Mouse (Mus musculus) lung, postnatal 0 days (tissue): ENCODE data around the gene Olfr976. TPM values are rescaled to one million over a fixed set of nuclear protein-coding genes. Genes with fewer than 3 reads are reported as not detected.

Experiments used
- ATAC-seq: fragments of 200-750 bp; cut with Nextera tagmentation; 2 replicates; pipeline ENCODE4 v1.8.0; 2017; ENCODE audit warnings: moderate library complexity
- DNase-seq: peaks from one replicate; pipeline ENCODE4 v3.0.0-alpha.2; 2016; ENCODE audit warnings: low spot score
- H3K27ac ChIP-seq: fragments of 300-500 bp; sonication (generic); 2 replicates; pipeline ENCODE4 v1.5.1; 2014; ENCODE audit warnings: antibody characterized with exemption, mild to moderate bottlenecking, low read length, mixed read lengths
- H3K27me3 ChIP-seq: fragments of 300-500 bp; sonication (generic); replicated peaks from 2 replicates; pipeline ENCODE4 v1.6.1; 2014; ENCODE audit warnings: low read length, mixed read lengths; ENCODE audit not compliant: insufficient read depth
- H3K36me3 ChIP-seq: fragments of 300-500 bp; sonication (generic); 2 replicates; pipeline ENCODE4 v1.6.1; 2014; ENCODE audit warnings: low read length, mixed read lengths; ENCODE audit not compliant: insufficient read depth
- H3K4me1 ChIP-seq: fragments of 300-500 bp; sonication (generic); 2 replicates; pipeline ENCODE4 v1.6.1; 2014; ENCODE audit warnings: antibody characterized with exemption, low read depth, low read length, mixed read lengths; ENCODE audit not compliant: insufficient read depth
- H3K4me2 ChIP-seq: fragments of 300-500 bp; sonication (generic); replicated peaks from 2 replicates; pipeline ENCODE4 v1.6.1; 2014; ENCODE audit warnings: low read depth, mild to moderate bottlenecking, low read length, moderate library complexity, mixed read lengths
- H3K4me3 ChIP-seq: fragments of 300-500 bp; sonication (generic); 2 replicates; pipeline ENCODE4 v1.5.1; 2014; ENCODE audit warnings: low read depth, low read length
- H3K9ac ChIP-seq: fragments of 300-500 bp; sonication (generic); replicated peaks from 2 replicates; pipeline ENCODE4 v1.6.1; 2014; ENCODE audit warnings: low read depth, mild to moderate bottlenecking
- H3K9me3 ChIP-seq: fragments of 300-500 bp; sonication (generic); 2 replicates; pipeline ENCODE4 v1.6.1; 2016; ENCODE audit warnings: low read length, mixed read lengths
- CTCF ChIP-seq: IDR thresholded peaks from 2 replicates; pipeline ENCODE4 v1.5.1; 2016; ENCODE audit warnings: antibody characterized with exemption, mild to moderate bottlenecking
- EP300 ChIP-seq: IDR thresholded peaks from 2 replicates; pipeline ENCODE4 v1.6.1; 2016; ENCODE audit warnings: antibody characterized with exemption, mild to moderate bottlenecking, control low read depth
- WGBS: fragments of 180-500 bp; shearing (Covaris S2); extraction: QIAGEN DNeasy Blood & Tissue Kit; methylation state at CpG from one replicate; pipeline ENCODE4 v1.1.7; 2014; 5-methylcytosine and 5-hydroxymethylcytosine counted together
- polyA plus RNA-seq: library from polyadenylated mRNA; unstranded; fragments of >200 nt; fragmentation: Nextera tagmentation; extraction: Ambion mirVana; gene quantifications from 2 replicates; pipeline ENCODE4 v1.2.1, GENCODE M21; 2015

Olfr976 gene
- polyA plus RNA-seq, 1 experiment from 2014 or later = not detected

DNA sequence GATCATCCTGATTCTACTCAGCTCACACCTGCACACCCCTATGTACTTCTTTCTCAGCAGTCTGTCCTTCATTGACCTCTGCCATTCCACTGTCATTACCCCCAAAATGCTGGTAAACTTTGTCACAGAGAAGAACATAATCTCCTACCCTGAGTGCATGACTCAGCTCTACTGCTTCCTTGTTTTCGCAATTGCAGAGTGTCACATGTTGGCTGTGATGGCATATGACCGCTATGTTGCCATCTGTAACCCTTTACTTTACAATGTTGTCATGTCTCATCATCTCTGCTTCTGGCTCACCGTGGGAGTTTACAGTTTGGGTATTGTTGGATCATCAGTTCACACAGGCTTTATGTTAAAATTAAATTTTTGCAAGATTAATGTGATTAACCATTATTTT is 51.0 kb downstream of the Olfr976 start:
- Histone ChIP-seq H3K27me3 (no peaks in the 10 kb centered on the region), H3K9me3 (no peaks in the 10 kb centered on the region), H3K4me2 (no peak overlapping the region), H3K4me3 (no peak overlapping the region), H3K27ac (no peak overlapping the region), H3K9ac (no peak overlapping the region), H3K4me1 (no peaks in the 10 kb centered on the region), H3K36me3 (no peaks in the 10 kb centered on the region)
- DNase-seq (no peak), ATAC-seq (no peak; the same call in 1 of the 2 replicates)
- 67% methylated on average over 3 of the region's 3 CpGs for WGBS
- no peak for TF ChIP-seq CTCF
- TF ChIP-seq EP300 = no peak

DNA sequence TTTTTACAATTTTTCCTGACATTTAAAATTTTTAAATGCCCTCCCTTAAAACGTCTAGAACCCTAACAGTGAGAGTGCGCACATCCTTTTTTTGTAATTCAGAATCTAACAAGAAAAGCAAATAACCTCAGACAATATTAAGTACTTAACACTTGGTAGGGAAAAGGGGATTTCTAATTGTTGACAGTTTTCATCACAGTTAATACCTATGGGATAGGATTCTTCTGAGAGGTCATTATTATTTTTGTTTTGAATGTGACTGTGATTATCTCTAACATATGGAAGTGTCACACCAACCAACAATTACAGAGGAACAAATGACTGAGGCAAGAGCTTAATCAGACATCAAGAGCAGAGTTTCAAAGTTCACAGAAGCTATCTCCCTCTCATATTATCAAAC is 53.9 kb downstream of the Olfr976 start, which contains the start of gene Olfr229:
TSS of gene Olfr229 (plus strand) at position 301 of the 400 bp plus-strand sequence.
- DNase-seq (no peak), ATAC-seq (no peak)
- no peaks in the 10 kb centered on the region for H3K27me3 ChIP-seq
- H3K9ac ChIP-seq = no peak within 1 kb of the TSS
- H3K36me3 ChIP-seq = no peaks in the 10 kb centered on the region
- H3K9me3 ChIP-seq = no peaks in the 10 kb centered on the region
- H3K4me1 ChIP-seq = no peaks in the 10 kb centered on the region
- 67% methylated on average over 2 of the region's 2 CpGs for WGBS
- no peak within 1 kb of the TSS for H3K4me3 ChIP-seq
- no peak for TF ChIP-seq EP300
- no peak for TF ChIP-seq CTCF
- H3K27ac ChIP-seq = no peak within 1 kb of the TSS
- no peak within 1 kb of the TSS for H3K4me2 ChIP-seq

DNA sequence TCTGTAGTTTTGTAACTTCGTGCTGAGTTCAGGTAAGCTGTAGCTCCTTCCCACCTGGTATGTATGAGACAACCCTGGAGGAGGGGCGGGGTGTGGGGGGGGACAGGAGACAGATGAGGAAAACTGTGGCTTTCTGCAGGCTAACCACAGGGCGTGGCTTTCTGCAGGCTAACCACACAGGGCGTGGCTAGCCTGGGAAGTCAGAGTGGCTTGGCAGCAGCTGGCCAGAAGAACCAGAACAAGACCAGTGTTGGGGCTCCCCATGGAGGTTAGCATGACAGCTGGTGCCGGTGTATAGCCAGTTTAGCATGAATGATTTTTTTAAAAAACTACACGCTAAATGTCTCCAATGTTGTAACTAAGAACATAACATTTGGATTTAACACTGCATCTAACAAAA is 55.8 kb downstream of the Olfr976 start:
- ATAC-seq (no peak), DNase-seq (no peak)
- Histone ChIP-seq H3K9ac (no peak overlapping the region), H3K27me3 (no peaks in the 10 kb centered on the region), H3K4me3 (no peak overlapping the region), H3K4me2 (no peak overlapping the region), H3K36me3 (no peaks in the 10 kb centered on the region), H3K4me1 (no peaks in the 10 kb centered on the region), H3K9me3 (no peaks in the 10 kb centered on the region), H3K27ac (no peak overlapping the region)
- TF ChIP-seq EP300 (no peak), CTCF (no peak)
- 61% methylated on average over 6 of the region's 6 CpGs for WGBS

Other genes with a start within 250 kb of the Olfr976 start
- gene Olfr965, start 249.8 kb downstream of the Olfr976 start, polyA plus RNA-seq = not detected in 2 replicates
- gene Olfr150, start 230.2 kb downstream of the Olfr976 start, polyA plus RNA-seq = not detected in 2 replicates
- not detected in 2 replicates for gene Olfr967, start 214.9 kb downstream of the Olfr976 start, polyA plus RNA-seq
- gene Olfr968, start 177.9 kb downstream of the Olfr976 start, polyA plus RNA-seq = not detected in 2 replicates
- not detected in 2 replicates for gene Olfr969, start 170.2 kb downstream of the Olfr976 start, polyA plus RNA-seq
- gene Olfr970, start 152.3 kb downstream of the Olfr976 start, polyA plus RNA-seq = not detected in 2 replicates
- not detected in 2 replicates for gene Olfr971, start 124.3 kb downstream of the Olfr976 start, polyA plus RNA-seq
- not detected in 2 replicates for gene Olfr972, start 94.7 kb downstream of the Olfr976 start, polyA plus RNA-seq
- gene Olfr229, start 53.8 kb downstream of the Olfr976 start, polyA plus RNA-seq = not detected in 2 replicates
- gene Olfr974, start 23.6 kb downstream of the Olfr976 start, polyA plus RNA-seq = not detected in 2 replicates
- gene Olfr975, start 9.1 kb downstream of the Olfr976 start, polyA plus RNA-seq = not detected in 2 replicates
- gene Olfr978, start 31.0 kb upstream of the Olfr976 start, polyA plus RNA-seq = not detected in 2 replicates
- not detected in 2 replicates for gene Olfr979, start 42.3 kb upstream of the Olfr976 start, polyA plus RNA-seq
- gene Olfr980, start 48.4 kb upstream of the Olfr976 start, polyA plus RNA-seq = not detected in 2 replicates
- gene Olfr981, start 60.3 kb upstream of the Olfr976 start, polyA plus RNA-seq = not detected in 2 replicates
- not detected in 2 replicates for gene Olfr982, start 112.7 kb upstream of the Olfr976 start, polyA plus RNA-seq
- gene Olfr983, start 132.5 kb upstream of the Olfr976 start, polyA plus RNA-seq = not detected in 2 replicates
- gene Olfr984, start 153.1 kb upstream of the Olfr976 start, polyA plus RNA-seq = not detected in 2 replicates
- gene Olfr985, start 169.1 kb upstream of the Olfr976 start, polyA plus RNA-seq = not detected in 2 replicates
- gene Tmem225, start 187.0 kb upstream of the Olfr976 start, polyA plus RNA-seq = not detected in 2 replicates
- gene Olfr986, start 219.8 kb upstream of the Olfr976 start, polyA plus RNA-seq = not detected in 2 replicates
- 1.3 and 1.7 TPM in 2 replicates for gene Zfp202, start 231.2 kb upstream of the Olfr976 start, polyA plus RNA-seq